12 mouse cellular contexts compared by ENCODE assay signal in the genomic region with DNA sequence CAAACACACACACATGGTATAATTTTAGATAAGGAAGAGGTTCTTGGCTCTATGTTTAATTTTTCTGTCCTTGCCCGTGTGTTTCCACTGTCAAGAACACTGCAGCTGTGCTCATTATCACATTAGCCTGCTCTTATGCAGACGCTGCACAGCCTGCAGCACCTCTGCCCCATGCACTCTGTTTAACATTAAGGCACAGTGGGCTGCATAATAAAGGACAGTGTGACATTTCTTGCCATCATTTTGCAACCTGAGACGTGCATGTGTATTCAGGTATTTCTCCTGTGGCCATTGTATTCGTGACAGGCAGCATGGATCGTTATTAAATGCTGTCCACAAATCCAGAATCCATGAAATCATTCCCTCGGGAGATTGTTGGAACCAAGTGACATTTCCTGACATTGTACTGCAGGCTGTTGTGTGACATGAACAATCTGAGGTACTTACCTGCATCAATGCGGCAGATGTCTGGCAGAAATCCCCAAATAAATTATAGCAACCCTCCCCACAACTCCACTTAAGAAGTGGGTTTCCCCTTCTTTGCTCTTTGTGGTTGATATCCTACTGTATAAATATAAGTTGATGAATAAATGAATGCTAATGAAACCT. TPM values are rescaled to one million over a fixed set of nuclear protein-coding genes. Genes with fewer than 3 reads are reported as not detected.
DNase-seq lines count a peak whose midpoint lies in the region; ATAC-seq lines count a peak whose summit lies in the region.
"Had no signal": no experiment of that assay in that cellular context is flagged by ENCODE, and none has a peak within 500 bp of the region (broad histone marks: within the 10 kb centered on the region; RNA-seq: fewer than 3 reads in every experiment).

No protein-coding gene starts in this region.

- peaks cover 22% of the 10 kb centered on the region for H3K4me1 ChIP-seq in lung, embryonic 16.5 days (replicated peaks; ENCODE audit: control insufficient read depth, insufficient read depth, low read length)
- H3K4me1 ChIP-seq in forebrain, embryonic 13.5 days, result peaks cover 62% of the 10 kb centered on the region
- H3K4me1 ChIP-seq in limb, embryonic 10.5 days, result peaks cover 55% of the 10 kb centered on the region
- peaks cover 68% of the 10 kb centered on the region for H3K4me1 ChIP-seq in neural tube, embryonic 15.5 days

- no peaks in the 10 kb centered on the region for H3K9me3 ChIP-seq in lung, embryonic 16.5 days (ENCODE audit: control insufficient read depth, low read length)
- no peaks in the 10 kb centered on the region for H3K9me3 ChIP-seq in forebrain, embryonic 13.5 days (replicated peaks)
- H3K9me3 ChIP-seq in limb, embryonic 10.5 days (replicated peaks), result no peaks in the 10 kb centered on the region
- no peaks in the 10 kb centered on the region for H3K9me3 ChIP-seq in neural tube, embryonic 15.5 days (replicated peaks)

- ATAC-seq in lung, embryonic 16.5 days (ENCODE audit: low read depth), result no peak
- no peak; the same call in 1 of the 2 replicates for ATAC-seq in forebrain, embryonic 13.5 days
- no peak for ATAC-seq in neural tube, embryonic 15.5 days (ENCODE audit: low FRiP score)
- ATAC-seq in megakaryocyte, adult 5-6 weeks (ENCODE audit: poor library complexity, severe bottlenecking), result no peak

- 42% methylated on average over 7 of the region's 7 CpGs for WGBS in lung, embryonic 16.5 days
- WGBS in forebrain, embryonic 13.5 days, result 29% methylated on average over 7 of the region's 7 CpGs
- WGBS in limb, embryonic 10.5 days, result 73% methylated on average over 7 of the region's 7 CpGs
- 22% methylated on average over 7 of the region's 7 CpGs for WGBS in neural tube, embryonic 15.5 days

- no peak overlapping the region for H3K4me3 ChIP-seq in lung, embryonic 16.5 days (ENCODE audit: low read length)
- no peak overlapping the region for H3K4me3 ChIP-seq in forebrain, embryonic 13.5 days
- H3K4me3 ChIP-seq in limb, embryonic 10.5 days, result no peak overlapping the region
- no peak overlapping the region for H3K4me3 ChIP-seq in neural tube, embryonic 15.5 days (replicated peaks)

- no peaks in the 10 kb centered on the region for H3K36me3 ChIP-seq in lung, embryonic 16.5 days (ENCODE audit: control insufficient read depth, insufficient read depth, low read length)
- no peaks in the 10 kb centered on the region for H3K36me3 ChIP-seq in forebrain, embryonic 13.5 days (ENCODE audit: poor library complexity, severe bottlenecking)
- H3K36me3 ChIP-seq in limb, embryonic 10.5 days, result 0 out of 2 replicates have a peak, but pooled peaks cover 5% of the 10 kb centered on the region
- H3K36me3 ChIP-seq in neural tube, embryonic 15.5 days, result no peaks in the 10 kb centered on the region

- H3K27ac ChIP-seq in lung, embryonic 16.5 days (ENCODE audit: low read length), result peak overlapping the region; percentile 15; the same call in 1 of the 2 replicates
- peak overlapping the region; percentile 89 for H3K27ac ChIP-seq in forebrain, embryonic 13.5 days
- H3K27ac ChIP-seq in limb, embryonic 10.5 days, result 0 out of 2 replicates have a peak overlapping the region, but pooled peaks have one; percentile 31
- peak overlapping the region; percentile 68 for H3K27ac ChIP-seq in neural tube, embryonic 15.5 days (replicated peaks)
- H3K27ac ChIP-seq: liver, embryonic 14.5 days had no signal

- DNase-seq in lung, postnatal 14 days, result no peak
- DNase-seq in limb, embryonic 10.5 days (ENCODE audit: low spot score), result no peak
- DNase-seq in urinary bladder, postnatal 4 days (ENCODE audit: low spot score in 2 of 2), result no peak
- DNase-seq in adrenal gland, adult (ENCODE audit: inconsistent age in 2 of 2, low spot score in 1 of 2), result no peak
- DNase-seq: cerebellum, postnatal 36 days had no signal

- no peak overlapping the region for H3K4me2 ChIP-seq in lung, embryonic 16.5 days (ENCODE audit: low read depth, low read length)
- peak overlapping the region; percentile 36 for H3K4me2 ChIP-seq in forebrain, embryonic 13.5 days
- peak overlapping the region; percentile 24; the same call in 1 of the 2 replicates for H3K4me2 ChIP-seq in neural tube, embryonic 15.5 days

- no peaks in the 10 kb centered on the region for H3K27me3 ChIP-seq in lung, embryonic 16.5 days (ENCODE audit: control insufficient read depth, insufficient read depth, low read depth, low read length)
- H3K27me3 ChIP-seq in forebrain, embryonic 13.5 days, result no peaks in the 10 kb centered on the region
- H3K27me3 ChIP-seq in limb, embryonic 10.5 days (ENCODE audit: low read depth, poor library complexity, severe bottlenecking), result no peaks in the 10 kb centered on the region
- no peaks in the 10 kb centered on the region for H3K27me3 ChIP-seq in neural tube, embryonic 15.5 days (replicated peaks)

- H3K9ac ChIP-seq in lung, embryonic 16.5 days (ENCODE audit: low read length), result no peak overlapping the region
- peak overlapping the region; percentile 30; the same call in 1 of the 2 replicates for H3K9ac ChIP-seq in forebrain, embryonic 13.5 days
- 0 out of 2 replicates have a peak overlapping the region, but pooled peaks have one; percentile 23 for H3K9ac ChIP-seq in neural tube, embryonic 15.5 days (replicated peaks)
- H3K9ac ChIP-seq: liver, embryonic 14.5 days had no signal

RNA-seq across cellular contexts. Expression of a gene that starts 4.8 kb away (rescaled TPM):
- 0.15 and 0.29 TPM in 2 replicates for polyA plus RNA-seq in lung, embryonic 16.5 days (2015; fragmentation: Nextera tagmentation; extraction: Ambion mirVana)
- polyA plus RNA-seq in forebrain, embryonic 13.5 days (2015; fragmentation: Nextera tagmentation; extraction: Ambion mirVana), result 2.5 and 3.0 TPM in 2 replicates
- 0.96 and 0.98 TPM in 2 replicates for polyA plus RNA-seq in limb, embryonic 10.5 days (2016; fragmentation: Nextera tagmentation; extraction: Ambion mirVana)
- polyA plus RNA-seq in neural tube, embryonic 15.5 days (2015; fragmentation: Nextera tagmentation; extraction: Ambion mirVana), result 5.7 and 6.4 TPM in 2 replicates
- 0.18 TPM in 1 of 2 replicates, not detected in the other for total RNA-seq in megakaryocyte, adult 5-6 weeks (2015)
- 0.04 and 0.11 TPM in 2 replicates for total RNA-seq in megakaryocyte, adult 5-6 weeks (2017)
- total RNA-seq: gastrocnemius, adult 8-10 months; MEL had no signal

RNA-seq across cellular contexts. Expression of a gene that starts 4.9 kb away (rescaled TPM):
- 41.7 and 43.8 TPM in 2 replicates for polyA plus RNA-seq in lung, embryonic 16.5 days (2015; fragmentation: Nextera tagmentation; extraction: Ambion mirVana)
- polyA plus RNA-seq in forebrain, embryonic 13.5 days (2015; fragmentation: Nextera tagmentation; extraction: Ambion mirVana), result 6.0 and 8.6 TPM in 2 replicates
- polyA plus RNA-seq in limb, embryonic 10.5 days (2016; fragmentation: Nextera tagmentation; extraction: Ambion mirVana), result 13.7 and 13.8 TPM in 2 replicates
- polyA plus RNA-seq in neural tube, embryonic 15.5 days (2015; fragmentation: Nextera tagmentation; extraction: Ambion mirVana), result 7.7 and 13.9 TPM in 2 replicates
- total RNA-seq in megakaryocyte, adult 5-6 weeks (2015), result 0.02 and 0.07 TPM in 2 replicates
- 0.40 and 0.69 TPM in 2 replicates for total RNA-seq in megakaryocyte, adult 5-6 weeks (2017)
- total RNA-seq: MEL had no signal

RNA-seq across cellular contexts. Expression of a gene that starts 28.2 kb away (rescaled TPM):
- polyA plus RNA-seq in lung, embryonic 16.5 days (2015; fragmentation: Nextera tagmentation; extraction: Ambion mirVana), result 0.20 and 0.49 TPM in 2 replicates
- 37.0 and 40.8 TPM in 2 replicates for polyA plus RNA-seq in forebrain, embryonic 13.5 days (2015; fragmentation: Nextera tagmentation; extraction: Ambion mirVana)
- polyA plus RNA-seq in limb, embryonic 10.5 days (2016; fragmentation: Nextera tagmentation; extraction: Ambion mirVana), result 0.79 and 1.5 TPM in 2 replicates
- 43.3 and 52.0 TPM in 2 replicates for polyA plus RNA-seq in neural tube, embryonic 15.5 days (2015; fragmentation: Nextera tagmentation; extraction: Ambion mirVana)
- not detected in 2 replicates for total RNA-seq in megakaryocyte, adult 5-6 weeks (2015)
- not detected in 2 replicates for total RNA-seq in megakaryocyte, adult 5-6 weeks (2017)

RNA-seq across cellular contexts. Expression of a gene that starts 40.1 kb away (rescaled TPM):
- polyA plus RNA-seq in lung, embryonic 16.5 days (2015; fragmentation: Nextera tagmentation; extraction: Ambion mirVana), result 104 and 105 TPM in 2 replicates
- 103 and 113 TPM in 2 replicates for polyA plus RNA-seq in forebrain, embryonic 13.5 days (2015; fragmentation: Nextera tagmentation; extraction: Ambion mirVana)
- polyA plus RNA-seq in limb, embryonic 10.5 days (2016; fragmentation: Nextera tagmentation; extraction: Ambion mirVana), result 149 and 158 TPM in 2 replicates
- 128 TPM in 2 replicates for polyA plus RNA-seq in neural tube, embryonic 15.5 days (2015; fragmentation: Nextera tagmentation; extraction: Ambion mirVana)
- total RNA-seq in megakaryocyte, adult 5-6 weeks (2015), result 39.9 and 51.4 TPM in 2 replicates
- total RNA-seq in megakaryocyte, adult 5-6 weeks (2017), result 31.6 and 33.1 TPM in 2 replicates

RNA-seq across cellular contexts. Expression of a gene that starts 43.2 kb away (rescaled TPM):
- 5.1 and 5.5 TPM in 2 replicates for polyA plus RNA-seq in lung, embryonic 16.5 days (2015; fragmentation: Nextera tagmentation; extraction: Ambion mirVana)
- 59.5 and 78.0 TPM in 2 replicates for polyA plus RNA-seq in forebrain, embryonic 13.5 days (2015; fragmentation: Nextera tagmentation; extraction: Ambion mirVana)
- 2.6 and 5.7 TPM in 2 replicates for polyA plus RNA-seq in limb, embryonic 10.5 days (2016; fragmentation: Nextera tagmentation; extraction: Ambion mirVana)
- 117 and 137 TPM in 2 replicates for polyA plus RNA-seq in neural tube, embryonic 15.5 days (2015; fragmentation: Nextera tagmentation; extraction: Ambion mirVana)
- total RNA-seq in megakaryocyte, adult 5-6 weeks (2015), result not detected in 2 replicates
- total RNA-seq in megakaryocyte, adult 5-6 weeks (2017), result not detected in 2 replicates
- total RNA-seq: MEL had no signal

Comparison
In these comparisons a context has a peak if more than half of its experiments do, and no peak if none do; other contexts are left out.
1. H3K27ac ChIP-seq: peak in every context shown above with its lines; median percentile 89 in forebrain, embryonic 13.5 days; 68 in neural tube, embryonic 15.5 days; 31 in limb, embryonic 10.5 days; 15 in lung, embryonic 16.5 days.
2. RNA of a gene that starts 28.2 kb away (polyA plus RNA-seq): 43.3 to 52.0 TPM in neural tube, embryonic 15.5 days and 37.0 to 40.8 TPM in forebrain, embryonic 13.5 days; 0.79 to 1.5 TPM in limb, embryonic 10.5 days and 0.20 to 0.49 TPM in lung, embryonic 16.5 days; every median in the first group is over 10 times any median in the second.